Mouse (Mus musculus): Measurements from ENCODE around the gene Cnbp.

DNA sequence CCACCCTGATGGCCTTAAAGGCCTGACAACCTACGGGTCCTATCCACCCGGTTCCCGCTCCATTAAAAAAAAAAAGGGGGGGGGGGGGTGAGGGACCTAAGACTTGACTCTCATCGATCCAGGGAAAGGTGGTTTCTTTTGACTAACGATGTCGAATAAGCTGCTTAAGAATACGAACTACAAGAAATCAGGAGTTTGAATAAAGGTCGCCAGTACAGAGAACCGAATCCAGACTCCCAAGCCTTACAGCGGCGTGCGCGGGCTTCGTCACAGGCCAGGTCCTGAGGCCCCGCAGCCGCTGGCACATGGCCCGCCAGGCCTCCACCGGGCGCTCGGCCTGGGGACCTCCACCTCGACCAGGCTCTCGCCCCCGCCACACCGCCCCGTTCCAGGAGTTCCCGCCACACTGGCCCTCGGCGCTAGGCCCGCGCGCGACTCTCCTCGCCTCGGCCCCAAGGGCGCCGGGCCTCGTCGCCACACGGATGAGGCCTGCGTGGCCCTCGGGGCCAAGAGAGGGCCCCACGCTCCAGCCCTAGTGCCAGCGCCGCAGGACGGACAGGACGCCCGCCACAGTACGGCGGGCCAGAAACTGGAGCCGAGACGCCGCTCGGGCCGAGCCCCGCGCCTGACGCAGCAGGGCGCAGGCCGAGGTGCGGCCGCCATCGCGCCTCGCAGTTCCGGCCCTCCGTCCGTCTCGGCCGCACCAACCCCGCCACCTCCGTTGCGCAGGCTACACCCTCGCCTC is 579 bp downstream of the Cnbp start:
- TF ChIP-seq CTCF (IDR thresholded peaks at IDR 0.05; ENCODE audit: control insufficient read depth, insufficient read depth, low read length): no peak
- TF ChIP-seq POLR2A (IDR thresholded peaks at IDR 0.05; ENCODE audit: borderline replicate concordance, control insufficient read depth, low read depth, low read length): no peak

Measured in bone marrow, adult 2 months (tissue).